Mouse (Mus musculus) kidney, embryonic 16.5 days (tissue): ENCODE measurements around the gene Foxo1. TPM values are rescaled to one million over a fixed set of nuclear protein-coding genes. Genes with fewer than 3 reads are reported as not detected.

ENCODE experiments used
- ATAC-seq: fragments of 200-750 bp; cut with Nextera tagmentation; 2 replicates; pipeline ENCODE4 v1.8.0; 2017; ENCODE audit warnings: moderate TSS enrichment; ENCODE audit not compliant: low FRiP score, low TSS enrichment
- H3K27ac ChIP-seq: fragments of 300-500 bp; sonication (generic); 2 replicates; pipeline ENCODE4 v1.5.1; 2014; ENCODE audit warnings: low read length
- H3K27me3 ChIP-seq: fragments of 300-500 bp; sonication (generic); 2 replicates; pipeline ENCODE4 v1.6.1; 2014; ENCODE audit warnings: low read length, control low read depth, mixed read lengths; ENCODE audit not compliant: insufficient read depth
- H3K36me3 ChIP-seq: fragments of 300-500 bp; sonication (generic); 2 replicates; pipeline ENCODE4 v1.6.1; 2014; ENCODE audit warnings: low read length, control low read depth, mixed read lengths; ENCODE audit not compliant: insufficient read depth
- H3K4me1 ChIP-seq: fragments of 300-500 bp; sonication (generic); 2 replicates; pipeline ENCODE4 v1.6.1; 2014; ENCODE audit warnings: low read length, control low read depth, mixed read lengths; ENCODE audit not compliant: insufficient read depth
- H3K4me2 ChIP-seq: fragments of 300-500 bp; sonication (generic); replicated peaks from 2 replicates; pipeline ENCODE4 v1.6.1; 2014; ENCODE audit warnings: low read depth, low read length
- H3K4me3 ChIP-seq: fragments of 300-500 bp; sonication (generic); 2 replicates; pipeline ENCODE4 v1.5.1; 2014; ENCODE audit warnings: mild to moderate bottlenecking, low read length
- H3K9ac ChIP-seq: fragments of 300-500 bp; sonication (generic); replicated peaks from 2 replicates; pipeline ENCODE4 v1.6.1; 2014; ENCODE audit warnings: low read length
- H3K9me3 ChIP-seq: fragments of 300-500 bp; sonication (generic); 2 replicates; pipeline ENCODE4 v1.6.1; 2016; ENCODE audit warnings: low read length, control low read depth
- WGBS: fragments of 180-500 bp; shearing (Covaris S2); extraction: QIAGEN DNeasy Blood & Tissue Kit; methylation state at CpG from one replicate; pipeline ENCODE4 v1.1.7; 2014; 5-methylcytosine and 5-hydroxymethylcytosine counted together
- polyA plus RNA-seq: library from polyadenylated mRNA; unstranded; fragments of >200 nt; fragmentation: Nextera tagmentation; extraction: Ambion mirVana; gene quantifications from 2 replicates; pipeline ENCODE4 v1.2.1, GENCODE M21; 2015

The Foxo1 gene
- polyA plus RNA-seq, 1 experiment from 2014 or later = 5.9 TPM

DNA sequence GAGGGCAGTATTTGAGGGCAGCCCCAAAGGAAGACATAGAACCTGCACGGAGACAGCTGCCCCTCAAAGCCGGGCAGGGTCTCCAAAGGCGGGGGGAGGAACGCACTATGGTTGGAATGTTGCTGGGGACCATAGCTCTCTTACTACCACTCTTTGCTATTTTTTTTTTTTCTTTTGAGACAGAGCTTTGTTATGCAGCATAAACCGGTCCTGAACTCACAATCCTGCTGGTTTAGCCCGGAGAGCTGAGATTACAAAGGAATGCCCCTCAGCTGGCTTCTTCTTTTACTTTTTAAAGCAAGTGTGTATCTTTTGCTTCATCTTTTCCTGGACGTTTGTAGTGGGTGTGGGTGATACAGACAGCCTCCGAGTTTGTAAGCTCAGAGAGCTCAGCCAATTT lies 118.2 kb downstream of the Foxo1 start:
- ATAC-seq = no peak
- Histone ChIP-seq H3K27ac (no peak overlapping the region), H3K27me3 (no peaks in the 10 kb centered on the region), H3K4me2 (no peak overlapping the region), H3K36me3 (no peaks in the 10 kb centered on the region), H3K4me3 (no peak overlapping the region), H3K9ac (no peak overlapping the region), H3K4me1 (no peaks in the 10 kb centered on the region), H3K9me3 (no peaks in the 10 kb centered on the region)
- WGBS = 44% methylated on average over 8 of the region's 8 CpGs

DNA sequence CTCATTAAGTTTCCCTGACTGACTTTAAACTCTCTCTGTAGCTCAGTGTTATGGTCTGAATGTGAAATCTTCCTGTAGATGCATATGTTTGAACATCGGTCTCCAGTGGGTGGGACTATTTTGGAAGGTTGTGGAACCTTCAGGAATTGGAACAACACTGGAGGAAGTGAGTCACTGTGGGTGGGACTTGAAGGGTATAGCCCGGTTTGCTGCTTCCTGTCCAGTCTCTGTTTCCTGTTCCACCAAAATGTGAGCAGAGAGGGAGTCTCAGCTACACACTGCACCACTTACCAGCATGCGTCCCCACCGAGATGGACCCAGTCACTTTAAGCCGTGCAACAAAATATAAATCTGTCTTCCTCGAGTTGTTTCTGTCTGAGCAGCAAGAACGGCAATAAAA lies 122.2 kb downstream of the Foxo1 start:
- no peaks in the 10 kb centered on the region for H3K27me3 ChIP-seq
- WGBS = 74% methylated on average over 7 of the region's 7 CpGs
- no peak overlapping the region for H3K27ac ChIP-seq
- ATAC-seq = no peak
- no peak overlapping the region for H3K9ac ChIP-seq
- no peak overlapping the region for H3K4me3 ChIP-seq
- no peaks in the 10 kb centered on the region for H3K36me3 ChIP-seq
- no peaks in the 10 kb centered on the region for H3K4me1 ChIP-seq
- H3K4me2 ChIP-seq = no peak overlapping the region
- H3K9me3 ChIP-seq = no peaks in the 10 kb centered on the region

GRCm38 (mm10) chr3:52390766-52391665 lies 122.9 kb downstream of the Foxo1 start:
- no peaks in the 10 kb centered on the region for H3K36me3 ChIP-seq
- no peak overlapping the region for H3K9ac ChIP-seq
- 57% methylated on average over 17 of the region's 17 CpGs for WGBS
- H3K4me1 ChIP-seq = no peaks in the 10 kb centered on the region
- H3K4me2 ChIP-seq = no peak overlapping the region
- H3K27me3 ChIP-seq = no peaks in the 10 kb centered on the region
- H3K9me3 ChIP-seq = no peaks in the 10 kb centered on the region
- H3K4me3 ChIP-seq = no peak overlapping the region
- H3K27ac ChIP-seq = no peak overlapping the region
- ATAC-seq = no peak

- WGBS = 73% methylated on average over 6 of the region's 6 CpGs
- Histone ChIP-seq H3K36me3 (no peaks in the 10 kb centered on the region), H3K4me3 (no peak overlapping the region), H3K9me3 (no peaks in the 10 kb centered on the region), H3K27me3 (no peaks in the 10 kb centered on the region), H3K4me2 (no peak overlapping the region), H3K9ac (no peak overlapping the region), H3K27ac (no peak overlapping the region), H3K4me1 (0 out of 2 replicates have a peak, but pooled peaks cover under 1% of the 10 kb centered on the region)
- no peak for ATAC-seq
Measured at GRCm38 (mm10) chr3:52391897-52392296, 123.8 kb downstream of the Foxo1 start.

- H3K9me3 ChIP-seq = no peaks in the 10 kb centered on the region
- H3K36me3 ChIP-seq = no peaks in the 10 kb centered on the region
- H3K9ac ChIP-seq = no peak overlapping the region
- WGBS = 71% methylated on average over 2 of the region's 2 CpGs
- no peak for ATAC-seq
- H3K4me3 ChIP-seq = no peak overlapping the region
- no peak overlapping the region for H3K4me2 ChIP-seq
- H3K27ac ChIP-seq = no peak overlapping the region
- H3K27me3 ChIP-seq = no peaks in the 10 kb centered on the region
- H3K4me1 ChIP-seq = 0 out of 2 replicates have a peak, but pooled peaks cover 5% of the 10 kb centered on the region
Measured at GRCm38 (mm10) chr3:52392521-52392920, 124.4 kb downstream of the Foxo1 start.

- 0 out of 2 replicates have a peak, but pooled peaks cover 5% of the 10 kb centered on the region for H3K4me1 ChIP-seq
- no peaks in the 10 kb centered on the region for H3K36me3 ChIP-seq
- no peaks in the 10 kb centered on the region for H3K9me3 ChIP-seq
- H3K9ac ChIP-seq = no peak overlapping the region
- ATAC-seq = no peak
- WGBS = 55% methylated on average over 10 of the region's 10 CpGs
- no peak overlapping the region for H3K4me3 ChIP-seq
- no peaks in the 10 kb centered on the region for H3K27me3 ChIP-seq
- H3K27ac ChIP-seq = no peak overlapping the region
- no peak overlapping the region for H3K4me2 ChIP-seq
Measured at GRCm38 (mm10) chr3:52393171-52393570, 125.0 kb downstream of the Foxo1 start.

- Histone ChIP-seq H3K27me3 (no peaks in the 10 kb centered on the region), H3K4me1 (peaks cover 19% of the 10 kb centered on the region), H3K9ac (no peak overlapping the region), H3K9me3 (no peaks in the 10 kb centered on the region), H3K4me2 (no peak overlapping the region), H3K4me3 (no peak overlapping the region), H3K36me3 (no peaks in the 10 kb centered on the region), H3K27ac (no peak overlapping the region)
- ATAC-seq = no peak
- 90% methylated on average over 13 of the region's 13 CpGs for WGBS
Measured at GRCm38 (mm10) chr3:52396121-52396731, 128.1 kb downstream of the Foxo1 start.

GRCm38 (mm10) chr3:52396951-52397615 lies 128.9 kb downstream of the Foxo1 start:
- Histone ChIP-seq H3K4me2 (no peak overlapping the region), H3K4me3 (no peak overlapping the region), H3K9ac (no peak overlapping the region), H3K27ac (no peak overlapping the region), H3K4me1 (peaks cover 25% of the 10 kb centered on the region), H3K36me3 (no peaks in the 10 kb centered on the region), H3K9me3 (no peaks in the 10 kb centered on the region), H3K27me3 (no peaks in the 10 kb centered on the region)
- no peak for ATAC-seq
- WGBS = 49% methylated on average over 10 of the region's 10 CpGs

DNA sequence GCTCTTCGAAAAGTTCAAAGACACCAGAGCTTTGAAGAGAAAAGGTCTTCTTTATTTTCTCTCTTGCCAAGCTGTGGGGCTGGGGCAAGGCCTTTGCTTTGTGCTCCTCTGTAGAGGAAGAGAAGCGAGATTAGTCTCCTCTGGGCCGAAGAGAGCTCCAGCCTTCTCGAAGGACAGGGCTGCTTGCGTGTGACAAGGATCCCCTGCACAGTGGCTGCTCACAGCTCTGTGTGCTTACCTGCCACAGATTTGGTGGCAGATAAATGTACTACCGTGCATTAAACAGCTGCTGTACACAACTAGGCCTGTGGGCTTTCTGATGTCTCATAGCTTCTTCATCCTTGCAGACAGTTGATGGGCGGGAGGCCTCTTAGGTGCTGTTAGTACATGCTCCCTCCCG lies 129.8 kb downstream of the Foxo1 start:
- Histone ChIP-seq H3K27ac (no peak overlapping the region), H3K9ac (no peak overlapping the region), H3K27me3 (no peaks in the 10 kb centered on the region), H3K9me3 (no peaks in the 10 kb centered on the region), H3K4me1 (peaks cover 25% of the 10 kb centered on the region), H3K36me3 (no peaks in the 10 kb centered on the region), H3K4me3 (no peak overlapping the region), H3K4me2 (no peak overlapping the region)
- 76% methylated on average over 8 of the region's 8 CpGs for WGBS
- ATAC-seq = no peak
